Mouse (Mus musculus) skeletal muscle tissue, adult 2 months (tissue): ENCODE data around the gene Irgm1.
A peak's percentile ranks its signal among the peaks of the same experiment; 100 is the strongest.
"Not testable (repeated sequence)": the region's sequence is repeated elsewhere in the genome, so short reads cannot be mapped to it uniquely, and the experiment has no call there.

Source experiments
- DNase-seq: peaks from one replicate; pipeline ENCODE4 v3.0.0-alpha.2; 2012; ENCODE audit warnings: low read depth, low spot score

Irgm1 gene

GRCm38 (mm10) chr11:48853474-48854180, 17.9 kb downstream of the Irgm1 start:
- DNase-seq = peak; percentile 90

DNA sequence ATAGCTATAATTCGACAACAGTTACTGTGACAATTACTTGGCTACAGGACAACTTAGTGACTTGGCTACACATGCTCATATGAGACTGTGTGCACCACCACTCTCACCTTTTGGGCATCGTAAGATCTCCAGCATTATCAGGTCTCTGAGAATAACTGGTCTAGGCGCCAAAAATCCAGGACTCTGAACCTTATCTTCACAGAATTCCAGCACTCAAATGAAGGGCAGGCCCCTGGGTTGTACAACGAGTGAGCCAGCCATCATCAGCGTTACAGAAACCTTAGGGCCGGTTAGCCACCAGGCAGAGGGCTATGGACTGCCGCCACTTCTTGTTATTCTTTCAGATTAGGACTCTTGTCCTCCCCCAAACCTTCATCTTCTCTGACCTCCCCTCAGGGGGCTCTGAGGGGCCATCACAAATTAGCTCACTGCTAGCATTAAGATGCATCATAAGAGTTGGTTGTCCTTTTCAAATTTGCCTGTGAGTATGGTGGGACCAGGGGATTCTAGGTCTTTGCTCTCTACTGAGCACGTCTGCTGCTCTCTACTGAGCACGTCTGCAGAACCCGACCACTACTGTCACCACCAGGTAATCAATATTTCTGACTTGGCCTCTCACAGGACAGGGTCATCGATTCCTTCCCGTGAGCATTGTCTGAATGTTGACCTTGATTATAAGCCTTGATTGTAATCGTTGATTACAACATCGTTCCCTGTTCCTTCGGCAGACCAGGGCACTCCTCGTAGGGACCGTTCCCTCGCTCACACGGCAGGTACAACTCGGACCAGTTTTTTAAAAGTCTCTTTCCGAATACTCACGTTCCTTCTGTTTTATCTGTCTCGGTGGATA, 18.6 kb downstream of the Irgm1 start:
- DNase-seq = no peak

DNA sequence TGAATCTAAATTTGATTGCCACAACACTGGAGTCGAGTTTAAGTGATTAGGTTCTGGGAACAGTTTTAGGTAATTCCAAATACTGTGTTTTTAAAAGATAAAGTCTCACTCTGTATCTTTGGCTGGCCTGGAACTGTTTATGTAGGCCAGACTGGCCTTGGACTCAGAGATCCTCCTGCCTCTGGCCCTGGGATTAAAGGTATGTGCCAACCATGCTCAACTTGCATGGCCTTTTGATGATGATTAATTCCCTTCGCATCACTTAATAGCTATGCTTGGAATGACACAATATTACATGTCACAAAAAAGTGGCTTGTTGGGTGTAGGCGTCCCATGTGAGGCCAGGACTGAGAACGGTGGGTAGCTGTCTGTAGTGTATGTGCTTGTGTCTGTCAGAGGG, 19.3 kb downstream of the Irgm1 start:
- no peak for DNase-seq

GRCm38 (mm10) chr11:48851270-48851995, 20.1 kb downstream of the Irgm1 start:
- DNase-seq = no peak

DNA sequence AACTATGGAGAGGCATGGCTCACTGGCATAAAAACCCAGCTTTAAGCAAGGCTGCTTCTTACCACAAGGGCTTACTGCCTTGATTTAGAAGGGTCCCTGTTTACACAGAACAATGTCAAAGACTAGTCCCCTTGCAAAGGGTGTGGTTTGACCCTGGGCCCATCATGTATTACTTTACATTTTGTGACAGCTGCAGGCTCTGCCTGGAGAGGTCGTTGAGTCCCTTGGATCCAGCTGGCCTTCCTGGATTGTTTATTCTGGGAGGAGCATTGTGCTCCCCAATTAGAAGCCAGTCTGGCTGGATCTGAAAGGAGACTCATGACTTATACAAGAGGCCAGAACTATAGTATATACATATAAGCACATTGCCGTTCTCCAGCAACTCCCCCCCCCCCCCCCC, 21.2 kb downstream of the Irgm1 start:
- no peak for DNase-seq

GRCm38 (mm10) chr11:48846881-48847280, 24.6 kb downstream of the Irgm1 start:
- DNase-seq = no peak

DNA sequence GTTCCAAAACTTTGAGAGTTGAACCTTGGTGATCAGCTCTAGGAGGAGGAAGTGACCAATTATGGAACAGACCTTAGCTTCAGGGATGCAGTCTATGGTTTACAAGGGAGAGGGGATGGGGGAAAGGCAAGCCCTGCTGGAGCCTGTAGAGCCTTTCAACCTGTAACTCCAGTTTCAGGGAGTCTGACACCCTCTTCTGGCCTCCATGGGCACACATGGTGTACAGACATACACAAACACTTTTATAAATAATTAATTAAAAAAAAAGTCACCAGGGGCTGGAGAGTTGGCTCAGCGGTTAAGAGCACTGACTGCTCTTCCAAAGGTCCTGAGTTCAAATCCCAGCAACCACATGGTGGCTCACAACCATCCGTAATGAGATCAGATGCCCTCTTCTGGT, 25.1 kb downstream of the Irgm1 start:
- DNase-seq = not testable (repeated sequence)

DNA sequence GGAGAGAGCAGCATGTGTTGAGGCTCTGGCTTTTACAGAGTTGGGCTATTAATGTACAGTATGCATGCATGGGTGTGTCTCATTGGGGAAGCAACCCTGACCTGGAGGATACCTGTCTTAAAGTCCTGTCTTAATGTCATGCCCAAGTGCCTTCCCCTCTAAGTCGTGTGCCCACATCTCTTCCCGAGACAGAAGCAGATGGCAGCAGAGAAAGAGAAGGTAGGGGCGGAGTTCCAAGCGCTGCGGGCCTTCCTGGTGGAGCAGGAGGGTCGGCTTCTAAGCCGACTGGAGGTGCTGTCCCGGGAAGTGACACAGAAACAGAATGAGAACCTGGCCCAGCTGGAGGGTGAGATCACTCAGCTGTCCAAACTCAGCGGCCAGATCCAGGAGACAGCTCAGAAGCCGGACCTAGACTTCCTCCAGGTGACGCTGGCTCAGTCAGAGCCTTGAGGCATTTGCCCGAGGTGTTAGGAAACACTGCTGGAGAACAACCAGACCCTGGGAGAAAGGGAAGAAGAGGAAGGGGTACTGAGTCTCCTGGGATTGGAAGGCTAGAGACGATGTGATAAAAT, 26.2 kb downstream of the Irgm1 start:
- no peak for DNase-seq

DNA sequence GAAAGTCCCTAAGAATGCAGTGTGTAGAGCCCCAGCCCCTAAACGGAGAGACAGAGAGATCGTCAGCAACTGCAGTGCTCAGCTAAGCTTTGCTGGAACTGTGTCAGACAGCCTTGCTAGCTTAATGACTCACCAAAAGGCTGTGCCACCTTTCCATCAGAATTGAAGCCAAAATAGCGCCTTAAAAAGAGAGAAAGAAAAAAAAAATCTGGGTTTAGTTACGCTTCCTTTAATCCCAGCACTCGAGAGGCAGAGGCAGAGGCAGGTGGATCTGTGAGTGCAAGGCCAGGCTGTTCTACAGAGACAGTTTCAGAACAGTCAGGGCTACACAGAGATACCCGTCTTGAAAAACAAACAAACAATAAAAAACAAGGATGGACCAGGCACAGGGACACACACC, 27.2 kb downstream of the Irgm1 start:
- peak; percentile 42 for DNase-seq

DNA sequence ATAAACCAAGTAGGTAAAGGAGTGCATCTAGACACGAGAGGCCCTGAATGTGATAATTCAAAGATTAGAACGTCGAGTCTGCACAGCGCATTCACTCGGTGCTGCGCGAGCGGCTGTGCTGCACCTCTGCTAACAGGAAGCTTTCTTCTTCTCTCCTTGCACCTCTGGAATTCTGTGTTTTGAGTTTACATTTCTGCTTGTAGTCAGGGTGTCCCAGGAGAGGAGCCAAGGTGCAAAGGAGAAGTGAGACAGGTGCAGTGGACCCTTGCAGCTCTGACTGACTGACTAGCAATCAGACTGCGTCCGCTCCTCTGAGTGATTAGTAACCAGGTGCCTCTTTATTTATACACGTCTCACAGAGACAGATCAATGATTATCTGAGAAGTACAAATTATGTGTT, 28.3 kb downstream of the Irgm1 start:
- no peak for DNase-seq

GRCm38 (mm10) chr11:48842378-48842792, 29.1 kb downstream of the Irgm1 start:
- no peak for DNase-seq

- no peak for DNase-seq
These were observed 30.3 kb downstream of the Irgm1 start for GRCm38 (mm10) chr11:48841213-48841612.

DNA sequence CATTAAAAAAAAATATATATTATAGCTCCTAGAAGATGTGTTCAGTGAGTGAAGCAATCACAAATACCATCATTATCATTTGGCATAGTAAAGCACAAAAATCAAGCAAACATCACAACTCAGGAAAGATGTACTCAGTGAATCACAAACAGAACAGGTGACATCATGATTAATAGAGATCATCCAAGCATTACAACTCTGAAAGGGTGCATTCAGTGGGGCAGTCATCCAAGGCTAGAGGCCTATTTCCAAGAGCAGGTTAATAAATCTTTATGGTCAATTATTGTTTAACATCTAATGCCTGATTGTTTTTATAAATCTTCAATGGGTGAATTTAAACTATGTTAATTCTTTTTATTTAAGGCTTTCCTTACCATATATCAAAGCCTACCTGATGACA, 30.7 kb downstream of the Irgm1 start:
- no peak for DNase-seq

GRCm38 (mm10) chr11:48838879-48839680, 32.4 kb downstream of the Irgm1 start:
- no peak for DNase-seq

DNA sequence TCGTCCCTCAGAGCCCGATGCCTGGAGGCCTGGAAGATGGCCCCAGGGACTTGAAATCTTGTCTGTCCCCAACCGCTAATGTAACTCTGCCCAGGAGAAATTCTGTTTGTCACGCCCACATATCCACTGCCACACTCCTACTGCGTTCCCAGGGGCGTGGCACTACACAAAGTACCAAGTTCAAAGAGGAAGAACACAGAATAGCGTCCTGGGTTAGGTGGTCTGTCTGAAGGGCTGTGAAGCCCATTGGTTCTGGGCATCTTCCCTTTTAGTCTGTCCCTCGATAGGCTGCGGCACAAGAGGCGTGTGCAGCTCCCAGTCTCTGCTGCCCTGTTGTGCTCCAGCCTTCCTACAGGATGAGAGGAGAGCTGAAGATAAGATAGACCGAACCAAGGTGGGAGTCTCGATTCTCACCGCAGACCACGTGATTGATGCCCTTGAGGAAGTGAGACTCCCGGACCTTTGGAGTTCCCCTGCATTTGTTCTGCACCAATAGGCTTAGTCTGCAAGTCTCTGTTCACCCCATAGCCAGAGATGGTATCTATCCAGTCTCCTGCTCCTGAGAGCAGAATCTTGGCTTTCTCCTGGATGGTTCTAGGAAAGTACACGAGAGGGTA, 33.2 kb downstream of the Irgm1 start:
- DNase-seq = no peak

DNA sequence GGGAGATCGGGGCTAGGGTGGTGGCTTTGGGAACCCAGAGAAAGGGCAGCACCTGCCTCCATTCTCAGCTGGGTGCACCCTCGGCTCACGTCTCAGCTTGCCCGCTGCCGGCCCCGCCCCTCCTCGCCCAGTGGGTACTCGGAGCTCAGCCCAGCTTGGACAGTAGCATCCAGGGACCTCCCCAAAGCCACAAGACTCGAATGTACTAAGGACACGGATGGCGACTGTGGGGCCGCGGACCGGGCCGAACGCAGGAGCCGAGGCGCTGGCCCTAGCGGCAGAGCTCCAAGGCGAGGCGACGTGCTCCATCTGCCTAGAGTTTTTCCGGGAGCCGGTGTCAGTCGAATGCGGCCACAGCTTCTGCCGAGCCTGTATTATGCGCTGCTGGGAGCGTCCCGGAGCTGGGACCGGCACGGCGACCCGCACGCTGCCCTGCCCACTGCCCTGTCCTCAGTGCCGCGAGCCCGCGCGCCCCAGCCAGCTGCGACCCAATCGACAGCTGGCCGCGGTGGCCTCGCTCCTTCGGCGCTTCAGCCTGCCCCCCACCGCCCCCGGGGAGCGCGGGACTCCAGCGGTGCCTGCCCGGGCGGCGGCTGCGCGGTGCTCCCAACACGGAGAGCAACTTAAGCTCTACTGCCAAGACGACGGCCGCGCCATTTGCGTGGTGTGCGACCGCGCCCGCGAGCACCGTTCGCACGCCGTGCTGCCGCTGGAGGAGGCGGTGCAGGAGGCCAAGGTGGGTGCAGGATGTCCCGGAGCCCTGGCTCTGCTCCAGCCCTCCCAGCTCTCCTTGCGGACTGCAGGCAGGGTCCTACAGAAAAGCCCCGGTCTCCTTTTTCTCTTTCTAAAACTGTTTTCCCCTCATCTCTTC, 33.9 kb downstream of the Irgm1 start:
- peak; percentile 68 for DNase-seq

DNA sequence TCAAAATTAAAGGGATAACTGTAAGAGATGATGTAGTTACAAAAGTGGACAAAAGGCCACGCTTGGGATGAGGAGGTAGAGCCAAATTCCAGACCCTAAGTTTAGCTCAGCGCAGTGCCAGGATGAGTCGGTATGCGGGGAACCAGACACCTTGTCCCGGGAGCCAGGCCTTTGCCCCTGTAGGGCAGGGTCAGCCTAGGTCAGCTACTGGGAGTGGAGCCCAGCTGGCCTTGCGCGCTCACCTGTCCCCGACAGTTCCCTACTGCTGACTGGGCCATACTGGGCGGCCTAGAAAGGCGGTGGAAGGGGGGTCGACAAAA, 34.5 kb downstream of the Irgm1 start:
- DNase-seq = peak; percentile 93

GRCm38 (mm10) chr11:48835923-48836322, 35.6 kb downstream of the Irgm1 start:
- DNase-seq = no peak

DNA sequence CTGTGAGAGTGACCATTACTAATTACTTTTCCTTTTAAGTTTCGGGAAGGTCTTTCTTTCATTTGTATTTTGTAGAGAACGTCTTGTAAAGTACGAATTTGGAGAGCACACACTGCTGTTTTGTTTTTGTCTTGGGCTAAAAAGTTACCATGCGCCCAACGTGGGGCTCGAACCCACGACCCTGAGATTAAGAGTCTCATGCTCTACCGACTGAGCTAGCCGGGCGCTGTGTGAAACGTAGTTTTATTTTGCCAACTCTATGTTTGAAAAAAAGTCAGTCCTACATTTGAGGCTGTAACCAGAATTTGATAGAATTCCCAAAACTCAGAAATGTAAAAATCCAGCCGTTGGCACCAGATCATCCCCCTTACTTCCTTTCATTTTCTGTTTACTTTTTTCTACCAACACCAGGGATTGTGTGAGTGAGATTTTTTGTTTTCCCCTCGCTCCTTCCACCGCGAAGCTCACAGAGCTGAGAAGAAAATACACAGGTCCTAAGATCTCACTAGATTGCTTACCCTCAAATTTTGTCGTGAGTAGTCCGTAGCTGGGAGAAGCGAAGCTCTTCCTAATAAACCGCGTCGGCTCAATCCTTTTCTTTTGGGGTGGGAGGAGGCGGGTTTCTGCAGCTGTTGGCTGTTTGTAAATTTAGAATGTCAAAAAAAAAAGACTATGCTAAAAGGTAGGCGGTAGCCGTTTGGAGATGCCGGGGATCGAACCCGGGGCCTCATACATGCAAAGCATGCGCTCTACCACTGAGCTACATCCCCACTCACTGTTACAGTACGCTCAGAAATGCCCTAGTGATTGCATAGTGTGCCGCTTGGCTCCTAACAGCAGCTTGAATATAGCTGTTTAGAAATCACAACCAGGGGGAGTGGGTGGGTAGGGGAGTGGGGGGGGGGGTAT, 37.5 kb downstream of the Irgm1 start:
- DNase-seq = peak; percentile 95
